Mouse (Mus musculus): ENCODE results near the gene Crkl. TPM values are rescaled to one million over a fixed set of nuclear protein-coding genes. Genes with fewer than 3 reads are reported as not detected.

Gene Crkl
- polyA plus RNA-seq, 1 experiment: 47.3 TPM

- no peaks in the 10 kb centered on the region for H3K27me3 ChIP-seq (ENCODE audit: control insufficient read depth, insufficient read depth, low read length)
- no peak overlapping the region for H3K4me3 ChIP-seq (ENCODE audit: low read depth, low read length)
- no peak overlapping the region for H3K27ac ChIP-seq (ENCODE audit: insufficient read depth, low read depth, low read length)
- no peak for TF ChIP-seq CTCF (IDR thresholded peaks at IDR 0.05; ENCODE audit: extremely low read depth, insufficient read length, insufficient replicate concordance, low read depth, low read length)
- no peak for TF ChIP-seq POLR2A (IDR thresholded peaks at IDR 0.05; ENCODE audit: low read depth, low read length)
- peaks cover 27% of the 10 kb centered on the region for H3K36me3 ChIP-seq (ENCODE audit: control insufficient read depth, insufficient read depth, low read length)
- 56% methylated on average over 2 of the region's 2 CpGs for WGBS
- H3K4me1 ChIP-seq (ENCODE audit: control insufficient read depth, insufficient read depth, insufficient read length, low read length): no peaks in the 10 kb centered on the region; the same call in 1 of the 2 replicates
Observed at GRCm38 (mm10) chr16:17481465-17481864, 29.7 kb downstream of the Crkl start.

DNA sequence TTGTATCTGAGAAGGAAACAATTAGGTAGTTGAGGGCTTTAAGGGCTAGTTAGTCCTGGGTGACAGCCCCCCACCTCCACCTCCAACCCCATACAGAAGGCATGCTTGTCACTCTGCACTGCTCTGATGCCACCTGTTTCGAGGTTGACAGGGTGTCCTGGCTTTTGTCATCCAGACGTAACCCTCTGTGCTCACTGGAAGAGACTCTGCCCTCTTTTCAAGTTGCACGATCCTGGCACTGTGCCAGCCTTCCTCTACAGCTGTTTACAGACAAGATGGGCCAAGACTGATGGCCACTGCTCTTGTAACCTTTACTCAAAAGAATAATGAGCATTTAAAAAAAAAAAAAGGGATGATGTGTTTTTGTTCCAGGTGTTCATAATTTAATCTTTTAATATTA, 34.7 kb downstream of the Crkl start:
- Histone ChIP-seq H3K27me3 (ENCODE audit: control insufficient read depth, insufficient read depth, low read length) (no peaks in the 10 kb centered on the region; the same call in 1 of the 2 replicates), H3K4me1 (ENCODE audit: control insufficient read depth, insufficient read depth, insufficient read length, low read length) (peaks cover 3% of the 10 kb centered on the region; the same call in 1 of the 2 replicates), H3K27ac (ENCODE audit: insufficient read depth, low read depth, low read length) (no peak overlapping the region), H3K36me3 (ENCODE audit: control insufficient read depth, insufficient read depth, low read length) (peaks cover 30% of the 10 kb centered on the region), H3K4me3 (ENCODE audit: low read depth, low read length) (no peak overlapping the region)
- WGBS: 5% methylated on average over 3 of the region's 3 CpGs
- TF ChIP-seq POLR2A (IDR thresholded peaks at IDR 0.05; ENCODE audit: low read depth, low read length) (no peak), CTCF (IDR thresholded peaks at IDR 0.05; ENCODE audit: extremely low read depth, insufficient read length, insufficient replicate concordance, low read depth, low read length) (no peak)

- Histone ChIP-seq H3K36me3 (ENCODE audit: control insufficient read depth, insufficient read depth, low read length) (peaks cover 20% of the 10 kb centered on the region), H3K4me3 (ENCODE audit: low read depth, low read length) (peak overlapping the region; percentile 28; the same call in 1 of the 2 replicates), H3K27me3 (ENCODE audit: control insufficient read depth, insufficient read depth, low read length) (no peaks in the 10 kb centered on the region; the same call in 1 of the 2 replicates), H3K4me1 (ENCODE audit: control insufficient read depth, insufficient read depth, insufficient read length, low read length) (peaks cover 3% of the 10 kb centered on the region; the same call in 1 of the 2 replicates), H3K27ac (ENCODE audit: insufficient read depth, low read depth, low read length) (no peak overlapping the region)
- TF ChIP-seq POLR2A (IDR thresholded peaks at IDR 0.05; ENCODE audit: low read depth, low read length) (no peak), CTCF (IDR thresholded peaks at IDR 0.05; ENCODE audit: extremely low read depth, insufficient read length, insufficient replicate concordance, low read depth, low read length) (peak; percentile 13; the same call in 1 of the 2 replicates)
- WGBS: 49% methylated on average over 14 of the region's 14 CpGs
Observed at GRCm38 (mm10) chr16:17488478-17489468, 37.0 kb downstream of the Crkl start.

GRCm38 (mm10) chr16:17489469-17490111, 37.8 kb downstream of the Crkl start, which contains the start of gene Aifm3:
TSS of gene Aifm3 (plus strand) at chr16:17489611.
- no peaks in the 10 kb centered on the region; the same call in 1 of the 2 replicates for H3K27me3 ChIP-seq (ENCODE audit: control insufficient read depth, insufficient read depth, low read length)
- 1% methylated on average over 47 of the region's 47 CpGs for WGBS
- peak within 1 kb of the TSS; percentile 74 for H3K4me3 ChIP-seq (ENCODE audit: low read depth, low read length)
- peaks cover 14% of the 10 kb centered on the region for H3K36me3 ChIP-seq (ENCODE audit: control insufficient read depth, insufficient read depth, low read length)
- H3K27ac ChIP-seq (ENCODE audit: insufficient read depth, low read depth, low read length): no peak within 1 kb of the TSS
- no peak for TF ChIP-seq POLR2A (IDR thresholded peaks at IDR 0.05; ENCODE audit: low read depth, low read length)
- TF ChIP-seq CTCF (IDR thresholded peaks at IDR 0.05; ENCODE audit: extremely low read depth, insufficient read length, insufficient replicate concordance, low read depth, low read length): no peak
- peaks cover 3% of the 10 kb centered on the region; the same call in 1 of the 2 replicates for H3K4me1 ChIP-seq (ENCODE audit: control insufficient read depth, insufficient read depth, insufficient read length, low read length)

- Histone ChIP-seq H3K27ac (ENCODE audit: insufficient read depth, low read depth, low read length) (no peak overlapping the region), H3K36me3 (ENCODE audit: control insufficient read depth, insufficient read depth, low read length) (peaks cover 5% of the 10 kb centered on the region; the same call in 1 of the 2 replicates), H3K4me3 (ENCODE audit: low read depth, low read length) (no peak overlapping the region), H3K4me1 (ENCODE audit: control insufficient read depth, insufficient read depth, insufficient read length, low read length) (peaks cover 3% of the 10 kb centered on the region; the same call in 1 of the 2 replicates), H3K27me3 (ENCODE audit: control insufficient read depth, insufficient read depth, low read length) (no peaks in the 10 kb centered on the region; the same call in 1 of the 2 replicates)
- WGBS: 97% methylated on average over 5 of the region's 5 CpGs
- TF ChIP-seq POLR2A (IDR thresholded peaks at IDR 0.05; ENCODE audit: low read depth, low read length) (no peak), CTCF (IDR thresholded peaks at IDR 0.05; ENCODE audit: extremely low read depth, insufficient read length, insufficient replicate concordance, low read depth, low read length) (no peak)
Observed at GRCm38 (mm10) chr16:17491154-17491553, 39.4 kb downstream of the Crkl start.

DNA sequence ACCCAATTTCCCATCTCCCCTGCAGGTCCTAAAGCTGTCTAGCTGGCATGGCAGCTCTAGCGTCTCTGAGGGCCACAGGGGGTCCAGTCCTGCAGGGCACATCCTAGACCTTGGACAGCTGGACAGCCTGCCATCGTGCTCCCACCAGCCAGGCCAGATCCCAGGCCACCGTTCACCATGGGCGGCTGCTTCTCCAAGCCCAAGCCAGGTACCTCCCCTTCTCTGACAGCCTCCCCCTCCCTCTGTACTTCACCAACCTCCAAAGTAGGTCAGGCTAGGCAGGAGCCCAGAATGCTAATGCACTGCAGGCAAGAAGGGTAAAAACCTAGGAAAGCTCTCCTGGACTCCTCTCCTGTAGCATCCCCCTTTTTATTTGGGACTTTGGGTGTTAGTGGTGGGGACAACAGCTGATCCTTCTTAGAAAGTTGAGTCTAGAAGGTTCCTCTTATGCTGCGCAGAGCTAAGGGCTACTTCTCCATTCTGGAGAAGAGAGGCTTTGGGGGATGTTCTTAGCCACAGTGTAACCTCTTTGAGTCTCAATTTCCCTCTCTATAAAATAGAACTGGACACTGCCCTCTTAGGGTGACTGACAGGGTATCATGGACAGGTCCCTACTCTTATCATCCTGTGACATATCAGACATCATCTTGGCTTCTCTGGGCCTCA, 40.2 kb downstream of the Crkl start:
- 80% methylated on average over 5 of the region's 5 CpGs for WGBS
- TF ChIP-seq POLR2A (IDR thresholded peaks at IDR 0.05; ENCODE audit: low read depth, low read length) (no peak), CTCF (IDR thresholded peaks at IDR 0.05; ENCODE audit: extremely low read depth, insufficient read length, insufficient replicate concordance, low read depth, low read length) (no peak)

More for the DNA sequence above, 40.2 kb downstream of the Crkl start:
- no peak overlapping the region for H3K4me3 ChIP-seq (ENCODE audit: low read depth, low read length)
- H3K4me1 ChIP-seq (ENCODE audit: control insufficient read depth, insufficient read depth, insufficient read length, low read length): peaks cover 3% of the 10 kb centered on the region; the same call in 1 of the 2 replicates
- H3K27ac ChIP-seq (ENCODE audit: insufficient read depth, low read depth, low read length): no peak overlapping the region
- H3K36me3 ChIP-seq (ENCODE audit: control insufficient read depth, insufficient read depth, low read length): peaks cover 2% of the 10 kb centered on the region; the same call in 1 of the 2 replicates
- H3K27me3 ChIP-seq (ENCODE audit: control insufficient read depth, insufficient read depth, low read length): no peaks in the 10 kb centered on the region; the same call in 1 of the 2 replicates
